Mouse (Mus musculus) embryonic facial prominence, embryonic 11.5 days (tissue): ENCODE data around the gene Uox. TPM values are rescaled to one million over a fixed set of nuclear protein-coding genes. Genes with fewer than 3 reads are reported as not detected.

Source experiments
- ATAC-seq: fragments of 200-750 bp; cut with Nextera tagmentation; replicated peaks from 2 replicates; pipeline ENCODE4 v1.8.0; 2017; ENCODE audit warnings: low read depth; ENCODE audit not compliant: insufficient number of reproducible peaks, low FRiP score, low TSS enrichment
- DNase-seq: peaks from one replicate; pipeline ENCODE4 v3.0.0-alpha.2; 2015; ENCODE audit warnings: low spot score
- H3K27ac ChIP-seq: fragments of 300-500 bp; sonication (generic); replicated peaks from 2 replicates; pipeline ENCODE4 v1.5.1; 2014; ENCODE audit warnings: mild to moderate bottlenecking, low read depth, low read length, control low read depth
- H3K27me3 ChIP-seq: fragments of 300-500 bp; sonication (generic); 2 replicates; pipeline ENCODE4 v1.6.1; 2014; ENCODE audit warnings: mild to moderate bottlenecking, low read length, moderate library complexity, mixed read lengths; ENCODE audit not compliant: control insufficient read depth, insufficient read depth
- H3K36me3 ChIP-seq: fragments of 300-500 bp; sonication (generic); replicated peaks from 2 replicates; pipeline ENCODE4 v1.6.1; 2014; ENCODE audit warnings: low read depth, mild to moderate bottlenecking, low read length, moderate library complexity, mixed read lengths; ENCODE audit not compliant: control insufficient read depth, insufficient read depth
- H3K4me1 ChIP-seq: fragments of 300-500 bp; sonication (generic); 2 replicates; pipeline ENCODE4 v1.6.1; 2014; ENCODE audit warnings: low read length, mixed read lengths; ENCODE audit not compliant: control insufficient read depth, insufficient read depth
- H3K4me2 ChIP-seq: fragments of 300-500 bp; sonication (generic); 2 replicates; pipeline ENCODE4 v1.6.1; 2014; ENCODE audit warnings: low read depth, mild to moderate bottlenecking, control low read depth, low read length, moderate library complexity
- H3K4me3 ChIP-seq: fragments of 300-500 bp; sonication (generic); 2 replicates; pipeline ENCODE4 v1.5.1; 2014; ENCODE audit warnings: low read depth, low read length, control low read depth
- H3K9ac ChIP-seq: fragments of 300-500 bp; sonication (generic); replicated peaks from 2 replicates; pipeline ENCODE4 v1.6.1; 2014; ENCODE audit warnings: mild to moderate bottlenecking, control low read depth, low read length
- H3K9me3 ChIP-seq: fragments of 300-500 bp; sonication (generic); replicated peaks from 2 replicates; pipeline ENCODE4 v1.6.1; 2016; ENCODE audit warnings: mild to moderate bottlenecking, low read length, inconsistent platforms, mixed read lengths; ENCODE audit not compliant: control insufficient read depth
- WGBS: fragments of 180-500 bp; shearing (Covaris S2); extraction: QIAGEN DNeasy Blood & Tissue Kit; methylation state at CpG from one replicate; pipeline ENCODE4 v1.1.7; 2014; 5-methylcytosine and 5-hydroxymethylcytosine counted together
- polyA plus RNA-seq: library from polyadenylated mRNA; unstranded; fragments of >200 nt; fragmentation: Nextera tagmentation; extraction: Ambion mirVana; gene quantifications from 2 replicates; pipeline ENCODE4 v1.2.1, GENCODE M21; 2014

Gene Uox
- polyA plus RNA-seq, 1 experiment from 2014 or later = not detected

DNA sequence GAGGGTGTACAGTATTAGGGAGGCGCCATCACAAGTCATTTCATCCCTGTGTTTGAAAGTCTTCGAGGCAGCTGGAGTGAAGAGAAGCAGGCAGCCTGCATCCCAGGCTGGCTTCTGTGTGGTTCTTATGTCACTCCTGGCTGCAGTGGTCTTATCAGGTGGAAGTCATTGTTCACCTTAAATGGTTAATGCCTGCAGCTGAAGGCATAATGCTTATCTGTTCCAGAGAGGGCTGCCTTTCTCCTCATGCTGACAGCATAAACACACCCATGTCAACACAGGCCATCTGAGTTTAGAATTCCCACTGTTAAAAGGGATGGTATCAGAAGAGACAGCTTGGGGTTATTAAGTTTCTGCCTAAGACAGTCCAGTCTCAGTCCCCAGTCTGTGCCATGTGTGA lies 31.0 kb downstream of the Uox start:
- Histone ChIP-seq H3K27ac (no peak overlapping the region), H3K9me3 (no peaks in the 10 kb centered on the region), H3K9ac (no peak overlapping the region), H3K27me3 (no peaks in the 10 kb centered on the region), H3K4me1 (no peaks in the 10 kb centered on the region), H3K36me3 (no peaks in the 10 kb centered on the region), H3K4me3 (no peak overlapping the region), H3K4me2 (no peak overlapping the region)
- no peak for DNase-seq
- no peak for ATAC-seq
- 93% methylated on average over 2 of the region's 2 CpGs for WGBS

DNA sequence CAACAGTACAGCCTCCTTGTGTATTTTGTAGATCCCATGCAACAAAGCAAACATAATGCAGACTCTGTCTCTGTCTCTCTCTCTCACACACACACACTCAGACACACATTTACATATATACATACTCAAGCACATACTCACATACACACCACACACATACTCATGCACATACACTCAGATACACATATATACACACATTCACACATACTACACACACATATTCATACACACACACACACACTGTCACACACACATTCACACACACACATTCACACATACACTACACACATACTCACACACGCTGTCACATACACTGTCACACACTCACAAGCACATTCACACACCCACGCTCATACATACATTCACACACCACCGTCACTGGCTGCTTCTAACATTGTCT lies 32.3 kb downstream of the Uox start:
- WGBS = 85% methylated on average over 3 of the region's 3 CpGs
- Histone ChIP-seq H3K27me3 (no peaks in the 10 kb centered on the region), H3K27ac (no peak overlapping the region), H3K4me3 (no peak overlapping the region), H3K9ac (no peak overlapping the region), H3K36me3 (no peaks in the 10 kb centered on the region), H3K4me2 (no peak overlapping the region), H3K4me1 (no peaks in the 10 kb centered on the region), H3K9me3 (no peaks in the 10 kb centered on the region)
- DNase-seq = no peak
- ATAC-seq = no peak

DNA sequence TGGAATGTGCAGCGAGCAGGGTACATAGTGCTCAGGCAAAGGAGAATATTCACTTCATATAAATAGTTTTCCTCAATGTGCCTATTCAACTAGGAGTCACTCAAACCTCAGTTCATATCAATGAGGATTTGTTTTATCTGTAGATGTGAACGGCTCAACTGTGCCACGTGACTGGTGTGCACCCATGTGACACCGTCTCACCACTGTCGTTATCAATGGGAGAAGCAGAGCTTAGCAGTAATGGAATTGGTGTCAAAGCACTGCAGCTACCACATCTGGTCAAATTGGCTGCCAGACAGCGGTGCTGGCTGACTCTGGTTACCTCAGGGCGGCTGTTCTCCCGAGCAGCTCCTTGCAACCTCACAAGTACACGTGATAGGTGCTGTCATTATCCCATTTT lies 34.4 kb downstream of the Uox start:
- Histone ChIP-seq H3K27ac (no peak overlapping the region), H3K9me3 (no peaks in the 10 kb centered on the region), H3K4me3 (no peak overlapping the region), H3K27me3 (no peaks in the 10 kb centered on the region), H3K36me3 (no peaks in the 10 kb centered on the region), H3K9ac (no peak overlapping the region), H3K4me1 (no peaks in the 10 kb centered on the region), H3K4me2 (no peak overlapping the region)
- WGBS = 87% methylated on average over 9 of the region's 9 CpGs
- DNase-seq = no peak
- ATAC-seq = no peak

DNA sequence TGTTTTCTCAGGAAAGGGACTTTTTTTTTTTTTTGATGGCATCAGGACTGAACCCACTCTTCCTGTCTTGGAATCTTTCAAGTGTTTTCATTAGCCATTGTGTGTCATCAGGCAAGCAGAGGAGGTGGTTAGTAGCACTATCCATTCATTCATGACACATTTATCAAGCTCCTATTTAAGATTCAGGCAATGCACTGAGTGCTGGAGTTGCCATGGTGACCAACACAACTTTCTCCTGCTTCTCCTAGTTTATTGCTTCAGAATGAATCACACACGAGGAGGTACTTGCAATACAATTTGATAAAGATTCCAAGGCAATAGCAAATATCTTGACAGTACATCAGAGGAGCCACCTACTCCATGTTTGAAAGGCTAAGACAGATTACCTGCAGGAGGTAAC lies 37.1 kb downstream of the Uox start:
- Histone ChIP-seq H3K9me3 (no peaks in the 10 kb centered on the region), H3K4me1 (no peaks in the 10 kb centered on the region), H3K9ac (no peak overlapping the region), H3K4me3 (no peak overlapping the region), H3K27me3 (no peaks in the 10 kb centered on the region), H3K4me2 (no peak overlapping the region), H3K36me3 (no peaks in the 10 kb centered on the region), H3K27ac (no peak overlapping the region)
- no peak for ATAC-seq
- DNase-seq = no peak
- WGBS = 77% methylated on average over 1 of the region's 1 CpGs

DNA sequence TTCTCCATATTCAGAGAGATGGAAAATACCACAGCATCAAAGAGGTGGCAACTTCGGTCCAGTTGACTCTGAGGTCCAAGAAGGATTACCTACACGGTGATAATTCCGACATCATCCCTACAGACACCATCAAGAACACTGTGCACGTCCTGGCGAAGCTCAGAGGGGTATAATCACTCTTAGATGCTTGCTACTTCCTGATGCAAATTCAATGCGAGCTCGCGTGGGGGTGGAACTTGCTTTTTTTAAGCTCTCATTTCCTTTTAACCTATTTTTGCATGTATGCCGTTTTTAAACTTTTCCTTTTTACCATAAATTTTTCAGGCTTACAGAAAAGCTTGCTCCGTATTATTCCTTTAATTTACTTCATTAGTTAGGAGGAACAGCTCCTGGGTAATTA lies 40.1 kb downstream of the Uox start:
- WGBS = 86% methylated on average over 10 of the region's 10 CpGs
- Histone ChIP-seq H3K36me3 (no peaks in the 10 kb centered on the region), H3K27me3 (no peaks in the 10 kb centered on the region), H3K4me2 (no peak overlapping the region), H3K9me3 (no peaks in the 10 kb centered on the region), H3K4me3 (no peak overlapping the region), H3K4me1 (no peaks in the 10 kb centered on the region), H3K9ac (no peak overlapping the region), H3K27ac (no peak overlapping the region)
- DNase-seq = no peak
- ATAC-seq = no peak

DNA sequence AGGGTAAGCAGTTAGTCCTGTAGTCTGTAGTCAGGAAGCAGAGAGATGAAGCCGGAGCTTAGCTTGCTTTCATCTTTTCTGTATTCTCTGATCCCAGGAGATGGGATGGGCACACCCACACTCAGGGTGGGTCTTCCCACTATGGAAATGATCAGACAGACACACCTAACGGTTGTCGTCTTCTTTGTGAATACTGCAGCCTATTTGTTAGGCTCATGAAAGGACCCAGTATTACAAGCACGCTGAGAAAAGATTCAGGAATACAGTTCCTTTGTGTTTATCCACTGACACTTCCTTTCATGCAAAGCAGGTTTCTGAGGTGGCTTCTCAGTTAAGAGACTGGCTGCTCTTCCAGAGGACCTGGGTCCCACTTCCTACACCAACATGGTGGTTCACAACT lies 41.0 kb downstream of the Uox start:
- ATAC-seq (no peak), DNase-seq (no peak)
- Histone ChIP-seq H3K36me3 (no peaks in the 10 kb centered on the region), H3K4me3 (no peak overlapping the region), H3K9ac (no peak overlapping the region), H3K27me3 (no peaks in the 10 kb centered on the region), H3K4me1 (no peaks in the 10 kb centered on the region), H3K27ac (no peak overlapping the region), H3K9me3 (no peaks in the 10 kb centered on the region), H3K4me2 (no peak overlapping the region)
- 78% methylated on average over 4 of the region's 4 CpGs for WGBS

DNA sequence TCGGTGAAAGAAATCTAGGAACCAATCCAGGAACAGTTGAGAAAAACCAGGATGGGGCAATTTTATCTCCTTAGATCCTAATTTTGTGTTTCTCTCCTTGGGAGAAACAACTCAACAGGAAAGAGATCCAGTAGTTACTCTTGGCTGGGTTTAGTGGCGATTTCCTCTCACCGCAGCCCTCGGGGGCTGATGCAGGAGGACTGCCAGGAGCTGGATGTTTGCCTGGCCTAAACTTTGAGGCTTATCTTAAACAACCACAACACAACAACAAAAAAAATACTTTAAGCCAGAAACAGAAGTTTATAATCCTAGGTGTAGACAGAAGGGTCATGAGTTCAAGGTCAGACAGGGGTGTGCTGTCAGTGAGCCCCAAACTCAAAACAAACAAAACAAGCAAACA lies 41.6 kb downstream of the Uox start:
- no peaks in the 10 kb centered on the region for H3K36me3 ChIP-seq
- DNase-seq (no peak), ATAC-seq (no peak)
- H3K4me1 ChIP-seq = no peaks in the 10 kb centered on the region
- H3K4me2 ChIP-seq = no peak overlapping the region
- H3K27ac ChIP-seq = no peak overlapping the region
- no peaks in the 10 kb centered on the region for H3K9me3 ChIP-seq
- no peak overlapping the region for H3K4me3 ChIP-seq
- no peaks in the 10 kb centered on the region for H3K27me3 ChIP-seq
- WGBS = 88% methylated on average over 4 of the region's 4 CpGs
- no peak overlapping the region for H3K9ac ChIP-seq

DNA sequence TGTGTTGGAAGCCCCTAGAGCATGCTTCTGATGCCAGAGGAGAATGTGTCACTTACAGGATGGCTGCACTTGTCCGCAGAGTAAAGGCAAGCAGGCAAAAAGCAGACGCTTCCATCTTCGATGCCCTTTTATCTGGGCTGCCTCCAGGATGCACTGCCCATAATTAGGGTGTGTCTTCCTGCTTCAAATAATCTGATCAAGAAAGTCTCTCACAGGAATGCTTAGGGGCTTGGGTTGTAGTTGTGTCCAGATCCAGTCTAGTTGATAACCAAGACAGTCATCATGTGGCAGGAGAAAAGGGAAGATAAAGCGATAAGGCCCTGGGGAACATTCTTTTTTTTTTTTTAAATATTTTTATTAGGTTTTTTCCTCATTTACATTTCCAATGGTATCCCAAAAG lies 45.3 kb downstream of the Uox start, which contains the start of gene Dnase2b:
Gene Dnase2b, minus strand, starts transcription at position 101 of the 400 bp plus-strand sequence.
- Histone ChIP-seq H3K4me2 (no peak within 1 kb of the TSS), H3K4me1 (no peaks in the 10 kb centered on the region), H3K9me3 (no peaks in the 10 kb centered on the region), H3K27me3 (no peaks in the 10 kb centered on the region), H3K36me3 (no peaks in the 10 kb centered on the region), H3K9ac (no peak within 1 kb of the TSS), H3K27ac (no peak within 1 kb of the TSS), H3K4me3 (no peak within 1 kb of the TSS)
- WGBS = 87% methylated on average over 4 of the region's 4 CpGs
- DNase-seq = no peak
- ATAC-seq = no peak
